Mouse (Mus musculus): ENCODE measurements around the gene Dvl1.

DNA sequence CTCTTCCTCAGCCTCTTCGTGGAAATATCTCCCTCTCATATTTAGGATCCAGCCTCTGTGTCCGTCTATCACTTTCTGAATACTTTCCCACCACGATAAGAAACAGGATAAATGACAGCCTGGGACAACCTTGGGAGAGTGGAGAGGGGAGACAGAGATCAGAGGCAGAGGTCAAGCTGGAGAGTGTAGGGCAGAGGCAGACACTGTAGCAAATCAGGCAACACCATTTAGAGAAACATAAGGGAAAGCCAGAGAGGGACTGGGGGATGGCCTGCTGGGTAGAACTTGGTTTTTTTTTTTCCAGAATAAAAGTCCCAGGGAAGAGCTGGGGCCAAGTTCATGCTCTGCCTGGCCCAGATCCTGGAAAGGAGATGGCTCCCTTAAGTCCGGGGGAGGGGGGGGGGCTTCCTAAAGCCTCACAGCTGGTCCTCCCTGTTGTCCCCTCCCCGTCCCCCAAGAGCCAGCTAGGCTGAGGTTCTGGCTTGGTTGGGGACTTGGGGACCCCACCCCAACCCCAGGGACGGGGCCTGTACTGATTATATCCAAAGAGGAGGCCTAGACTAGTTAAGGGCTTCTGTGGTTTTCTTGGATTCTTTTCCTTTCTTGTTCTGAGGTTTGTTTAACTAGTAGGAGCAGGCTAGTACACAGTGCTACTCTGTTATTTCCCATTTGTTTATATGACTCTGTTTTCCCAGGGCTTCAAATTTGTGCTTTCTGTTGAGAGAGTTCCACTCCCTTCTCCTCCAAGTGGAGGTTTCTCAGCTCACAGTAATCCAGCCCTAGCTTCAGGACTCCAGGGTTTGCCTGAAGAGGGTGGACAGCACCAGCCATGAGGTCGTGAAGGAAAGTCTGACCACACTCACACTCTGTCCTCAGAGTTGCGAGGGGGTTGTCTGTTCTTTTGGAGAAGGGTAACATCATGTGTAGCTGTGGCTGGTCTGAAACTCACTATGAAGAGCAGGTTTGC is 8.7 kb upstream of the Dvl1 start:
- no peak for TF ChIP-seq POLR2A (IDR thresholded peaks at IDR 0.05; ENCODE audit: insufficient read depth, low read depth, low read length)
- TF ChIP-seq CTCF (IDR thresholded peaks at IDR 0.05; ENCODE audit: insufficient read depth, low read depth, low read length): no peak
